Mouse (Mus musculus): ENCODE measurements around the gene Cobl.

Cobl gene

DNA sequence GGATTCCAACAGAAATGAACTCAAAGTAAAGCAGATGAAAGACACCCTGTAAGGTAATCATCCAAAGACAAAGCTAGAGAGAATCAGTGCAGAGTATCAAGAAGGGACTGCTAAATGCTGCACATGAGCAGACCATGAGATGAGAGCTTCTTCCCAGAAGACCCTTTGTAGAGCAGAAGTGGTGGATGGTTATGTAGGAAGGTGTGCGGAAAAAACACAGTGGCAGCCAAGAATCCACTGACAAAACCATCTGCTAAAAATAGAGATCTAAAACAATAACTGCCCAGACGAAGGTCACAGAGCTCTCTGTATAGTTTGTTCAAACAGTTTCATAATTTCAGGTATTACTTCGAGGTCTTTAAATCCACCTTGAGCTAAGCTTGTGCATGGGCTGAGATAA lies 149.1 kb downstream of the Cobl start:
- DNase-seq (ENCODE audit: extremely low read depth, insufficient read length, low spot score): no peak

DNA sequence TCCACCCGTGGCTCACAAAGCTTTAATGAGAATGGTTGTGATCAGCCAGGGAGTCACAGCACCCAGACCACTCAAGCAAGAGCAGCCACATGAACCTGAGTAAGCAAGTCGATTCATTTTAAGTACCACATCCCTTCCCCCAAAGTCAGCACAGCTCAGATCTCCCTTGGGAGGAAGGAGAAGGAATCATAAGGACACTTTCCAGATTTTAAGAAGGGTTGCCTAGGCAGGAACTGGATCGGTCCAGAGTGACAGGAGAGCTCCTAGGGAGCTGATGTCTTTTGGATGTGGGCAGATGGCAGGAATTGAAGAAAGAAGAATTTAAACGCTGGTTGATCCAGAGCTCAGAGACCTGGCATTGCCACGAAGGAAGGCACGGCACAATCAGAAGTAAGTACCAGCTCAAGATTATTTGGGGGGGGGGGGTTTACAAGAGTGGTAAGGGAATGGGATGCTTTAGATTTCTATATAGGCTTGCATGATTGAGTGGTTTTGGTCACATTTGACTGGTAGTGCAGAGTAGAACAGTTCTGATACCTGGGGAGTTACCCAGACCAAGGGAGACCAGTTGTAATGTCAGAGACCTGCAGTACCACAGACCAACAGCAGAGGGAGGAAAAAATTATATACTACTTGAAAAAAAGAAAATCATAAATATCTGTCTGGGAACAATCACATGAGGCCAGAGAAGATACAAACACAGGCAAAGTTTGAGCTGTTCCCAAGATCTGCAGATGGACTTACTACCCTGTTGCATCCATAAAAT lies 150.3 kb downstream of the Cobl start:
- DNase-seq (ENCODE audit: extremely low read depth, insufficient read length, low spot score): no peak

DNA sequence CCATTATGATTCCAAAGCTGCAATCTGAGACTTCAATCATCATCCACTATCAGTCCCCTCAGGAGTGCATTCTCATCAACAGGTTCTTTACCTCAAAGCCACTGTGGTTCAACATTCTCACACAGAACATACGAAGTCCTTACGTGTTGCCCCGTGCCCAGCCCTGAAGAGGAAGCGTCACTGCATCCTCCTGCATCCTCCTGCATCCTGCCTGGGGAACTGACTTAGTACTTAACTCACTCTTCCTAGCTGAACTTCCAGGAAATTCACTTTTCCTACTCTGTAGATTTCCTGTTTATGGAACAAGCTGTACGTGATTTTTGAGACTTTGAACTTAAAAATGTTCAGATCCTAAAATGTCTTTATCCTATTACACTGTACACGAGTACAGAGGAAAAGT lies 153.3 kb downstream of the Cobl start:
- DNase-seq (ENCODE audit: extremely low read depth, insufficient read length, low spot score): no peak

DNA sequence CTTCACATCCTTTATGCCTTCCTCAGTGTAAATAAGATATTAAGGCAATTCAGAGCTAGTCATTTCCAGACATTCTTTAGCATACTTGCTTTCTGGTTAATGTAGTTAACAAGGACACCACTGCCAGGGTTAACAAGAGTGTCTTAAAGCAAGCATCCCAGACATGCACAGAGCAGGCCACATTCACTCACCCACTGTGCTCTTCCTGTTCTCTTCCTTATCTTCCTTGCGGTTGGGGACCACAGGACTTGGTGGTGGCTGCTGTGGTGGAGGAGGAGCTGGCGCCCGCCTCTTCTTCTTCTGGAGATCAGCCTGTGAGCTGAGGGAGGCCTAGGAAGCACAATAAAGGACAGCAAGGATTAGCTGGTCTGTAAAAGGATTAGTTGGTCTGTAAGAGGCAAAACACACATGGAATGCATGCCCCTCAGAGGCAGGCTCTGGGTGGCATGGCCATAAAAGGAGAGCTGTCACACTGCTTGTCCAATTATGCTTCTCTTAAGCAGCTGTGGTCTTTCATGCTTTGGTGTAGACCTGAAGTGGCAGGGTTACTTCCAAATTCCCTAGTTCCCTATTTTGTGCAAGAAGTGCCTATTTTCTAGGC lies 155.2 kb downstream of the Cobl start:
- no peak for DNase-seq (ENCODE audit: extremely low read depth, insufficient read length, low spot score)

DNA sequence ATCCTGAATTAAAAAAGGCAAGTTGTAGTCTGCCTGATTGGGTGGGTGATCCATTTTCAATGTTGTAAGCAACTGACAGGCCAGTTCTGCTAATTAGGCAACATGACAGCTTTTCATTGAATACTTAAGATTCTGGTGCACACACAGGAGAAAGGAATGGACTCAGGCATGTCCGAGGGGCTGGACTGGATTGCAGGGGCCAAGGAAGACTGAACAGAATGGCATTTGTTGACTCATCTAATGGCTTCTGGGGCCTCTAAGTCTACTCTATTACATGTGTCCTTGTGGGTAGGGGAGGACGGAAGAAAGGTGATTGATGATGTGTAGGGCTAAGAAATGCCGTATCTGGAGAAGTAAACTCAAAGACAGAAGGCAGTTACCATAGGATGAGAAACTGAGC lies 159.9 kb downstream of the Cobl start:
- DNase-seq (ENCODE audit: extremely low read depth, insufficient read length, low spot score): no peak

DNA sequence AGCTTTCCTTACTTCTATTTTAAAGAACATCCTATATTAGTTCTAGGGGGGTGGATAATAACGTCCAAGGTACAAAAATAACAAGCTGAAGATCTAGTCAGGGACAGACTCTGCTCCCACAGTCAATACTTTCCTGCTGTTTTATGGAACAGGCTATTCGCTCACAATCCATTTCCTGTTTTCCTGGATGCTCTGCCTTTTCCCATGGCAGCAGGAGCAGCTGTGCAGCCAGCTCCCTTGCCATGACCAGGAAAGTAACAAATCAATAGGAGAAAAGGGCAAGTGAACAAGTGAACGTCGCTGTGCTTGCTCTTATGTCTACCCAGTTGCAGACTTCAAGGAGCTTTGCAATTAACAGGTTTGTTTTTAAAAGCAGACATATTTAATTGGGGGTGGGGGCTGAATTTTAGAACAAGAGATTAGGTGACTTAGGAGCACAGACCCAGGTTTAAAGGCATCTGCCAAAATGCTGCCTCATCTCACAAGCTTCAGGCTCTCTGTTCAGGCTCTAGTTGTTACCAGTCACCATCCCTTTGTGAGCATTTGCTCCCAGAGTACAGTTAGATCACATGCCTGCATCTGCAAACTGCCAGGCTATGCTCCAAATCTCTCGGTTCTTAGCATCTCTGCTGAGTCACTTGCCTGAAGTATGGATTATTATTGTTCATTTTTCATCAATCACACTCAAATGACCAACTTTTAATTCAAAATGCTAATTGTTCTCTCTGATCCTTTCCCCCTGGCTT lies 164.9 kb downstream of the Cobl start:
- no peak for DNase-seq (ENCODE audit: extremely low read depth, insufficient read length, low spot score)

DNA sequence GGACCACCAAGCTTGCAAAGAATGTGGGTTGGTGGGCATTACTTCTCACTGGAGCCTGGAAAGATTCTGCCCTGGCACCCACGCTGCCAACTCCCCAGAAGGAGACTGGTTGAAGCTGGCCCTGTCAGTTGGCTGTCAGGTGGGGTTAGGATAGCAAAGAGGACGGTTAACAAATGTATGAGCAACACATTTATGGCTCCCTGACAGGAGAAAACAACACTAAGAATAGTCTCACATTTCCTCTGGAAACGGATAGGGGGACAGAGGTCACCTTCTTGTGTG lies 173.2 kb downstream of the Cobl start:
- DNase-seq (ENCODE audit: extremely low read depth, insufficient read length, low spot score): no peak

DNA sequence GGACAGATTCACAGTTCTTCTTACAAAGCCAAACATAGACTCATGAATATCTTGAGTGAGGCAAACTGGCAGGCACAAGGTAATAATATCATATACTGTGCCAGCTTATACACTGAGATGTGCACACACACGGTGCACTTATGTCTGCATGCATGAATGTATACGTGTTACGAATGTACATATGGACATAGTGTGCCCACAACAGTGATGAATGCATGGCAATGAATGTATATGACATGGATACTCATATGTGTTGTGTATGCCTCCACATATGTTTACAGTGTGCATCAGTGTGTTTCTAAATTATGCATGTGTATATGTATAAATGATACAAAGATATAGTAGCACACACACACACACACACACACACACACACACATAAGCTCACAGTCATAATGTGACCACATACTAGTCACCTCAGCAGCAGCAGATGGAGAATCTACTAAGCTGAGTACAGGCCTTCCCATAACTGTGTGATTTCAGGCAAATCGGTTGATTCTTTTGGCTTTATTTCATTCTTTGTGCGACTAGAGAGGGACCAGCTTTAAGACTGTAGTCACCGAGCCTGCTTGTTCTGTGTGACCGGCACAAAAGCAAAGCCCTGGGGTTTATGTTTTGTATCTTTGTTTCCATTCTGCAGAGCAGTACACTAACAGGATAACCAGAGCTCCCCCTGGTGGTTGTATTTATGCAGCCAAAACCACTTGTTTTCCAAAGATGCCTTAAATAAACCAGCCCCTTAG lies 173.7 kb downstream of the Cobl start:
- DNase-seq (ENCODE audit: extremely low read depth, insufficient read length, low spot score): peak; percentile 35

DNA sequence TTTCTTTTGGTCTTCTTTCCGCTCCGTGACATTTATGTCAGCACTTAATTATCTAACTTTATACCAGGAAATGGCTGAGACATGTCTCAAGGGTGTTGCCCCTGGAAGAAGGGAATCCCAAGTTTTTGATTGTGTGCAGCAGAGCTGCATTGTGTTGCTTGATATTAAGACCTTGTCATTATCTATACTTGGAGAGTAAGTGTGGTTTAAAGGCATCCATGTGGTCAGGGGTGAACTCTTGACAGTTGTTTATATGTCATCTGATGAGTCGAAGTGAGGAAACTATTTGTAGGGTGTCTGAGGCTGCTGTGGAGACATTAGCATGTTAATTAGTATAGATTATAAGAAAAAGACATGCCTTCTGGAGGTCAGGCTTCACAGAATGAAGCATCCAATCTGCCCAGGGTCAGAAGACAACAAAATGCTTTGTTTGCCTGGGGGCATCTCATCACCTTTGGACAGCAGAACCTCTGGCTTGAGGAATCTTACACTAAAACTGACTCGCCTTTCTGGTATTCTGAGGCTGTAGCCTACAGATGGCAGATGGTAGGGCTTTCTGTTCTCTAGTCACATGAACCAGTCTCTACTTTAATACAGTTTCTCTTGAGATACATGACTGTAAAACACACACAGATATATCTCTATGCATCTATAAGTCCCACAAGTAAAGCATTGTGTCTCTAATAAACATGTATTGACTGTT lies 179.3 kb downstream of the Cobl start:
- DNase-seq (ENCODE audit: extremely low read depth, insufficient read length, low spot score): no peak

DNA sequence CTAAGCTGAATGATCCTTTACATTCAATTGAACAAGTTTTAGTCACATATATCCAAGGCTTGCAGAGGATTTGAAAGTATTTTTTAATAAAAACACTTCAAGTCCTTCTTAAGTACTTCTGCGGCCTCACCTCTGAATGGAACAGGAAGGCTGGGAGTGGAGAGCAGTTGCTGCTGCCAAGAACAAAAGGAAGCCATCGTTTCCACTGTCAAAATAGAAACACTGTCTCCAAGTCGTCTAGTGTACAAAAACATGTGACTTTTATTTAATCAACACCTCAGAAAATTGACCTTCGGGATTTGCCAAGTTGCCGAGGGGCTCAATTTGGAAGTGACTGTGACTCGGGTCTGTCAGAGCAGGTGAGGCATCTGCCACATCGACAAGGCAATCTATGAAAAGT lies 184.0 kb downstream of the Cobl start:
- DNase-seq (ENCODE audit: extremely low read depth, insufficient read length, low spot score): no peak

DNA sequence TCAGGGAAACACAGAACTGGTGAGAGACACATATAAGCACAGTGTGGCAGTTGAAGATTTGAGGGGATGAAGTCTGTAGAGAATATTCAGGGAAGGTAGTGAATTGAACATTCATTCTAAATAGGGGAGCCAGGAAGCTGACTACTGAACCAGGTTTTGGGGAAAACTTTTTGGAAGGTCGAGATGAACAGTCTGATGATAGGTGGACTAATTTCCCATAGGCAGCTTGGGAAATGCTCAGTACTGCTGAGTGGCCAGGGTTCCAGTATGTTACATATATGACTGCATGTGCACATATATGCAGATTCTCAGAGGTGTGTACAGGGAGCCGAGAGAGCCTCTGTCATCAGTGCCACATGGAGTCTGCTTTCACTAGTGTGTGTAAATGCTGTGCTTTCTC lies 190.5 kb downstream of the Cobl start:
- no peak for DNase-seq (ENCODE audit: extremely low read depth, insufficient read length, low spot score)

DNA sequence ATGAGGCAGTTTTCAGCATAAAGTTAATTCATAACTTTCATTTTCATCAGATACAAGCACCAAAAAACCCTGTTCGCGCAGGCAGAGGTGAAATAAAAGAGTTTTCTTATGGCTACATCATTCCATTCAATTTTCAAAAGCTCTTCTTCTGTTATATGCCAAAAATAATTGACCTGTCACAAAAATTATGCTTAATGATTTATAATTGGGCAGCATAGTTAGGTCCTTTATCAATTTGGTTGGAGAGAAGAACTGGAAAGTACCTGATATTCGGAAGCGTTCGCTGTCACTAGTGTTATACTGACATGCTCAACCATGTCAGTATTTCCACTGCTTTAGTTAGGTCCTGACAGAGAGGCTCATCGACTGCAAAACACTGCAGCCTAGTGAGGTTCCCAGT lies 191.0 kb downstream of the Cobl start:
- no peak for DNase-seq (ENCODE audit: extremely low read depth, insufficient read length, low spot score)

DNA sequence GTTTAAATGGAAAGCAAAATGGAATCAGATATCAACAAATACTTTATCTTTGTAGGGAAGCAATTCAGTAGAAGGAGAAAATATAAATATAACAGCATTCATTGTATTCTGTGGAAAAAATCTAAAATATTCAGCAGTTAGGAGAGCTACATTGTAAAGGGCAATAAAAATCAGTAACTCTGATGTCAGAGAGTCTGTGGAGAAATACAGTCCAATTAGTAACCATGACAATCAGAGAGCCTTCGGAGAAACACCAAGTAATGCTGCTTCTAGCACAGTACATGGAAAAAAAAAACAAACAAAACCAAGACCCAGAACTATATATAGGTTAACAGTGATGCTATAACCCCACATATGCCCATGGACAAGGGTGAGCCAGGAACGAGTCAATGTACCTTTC lies 206.3 kb downstream of the Cobl start:
- DNase-seq (ENCODE audit: extremely low read depth, insufficient read length, low spot score): no peak

DNA sequence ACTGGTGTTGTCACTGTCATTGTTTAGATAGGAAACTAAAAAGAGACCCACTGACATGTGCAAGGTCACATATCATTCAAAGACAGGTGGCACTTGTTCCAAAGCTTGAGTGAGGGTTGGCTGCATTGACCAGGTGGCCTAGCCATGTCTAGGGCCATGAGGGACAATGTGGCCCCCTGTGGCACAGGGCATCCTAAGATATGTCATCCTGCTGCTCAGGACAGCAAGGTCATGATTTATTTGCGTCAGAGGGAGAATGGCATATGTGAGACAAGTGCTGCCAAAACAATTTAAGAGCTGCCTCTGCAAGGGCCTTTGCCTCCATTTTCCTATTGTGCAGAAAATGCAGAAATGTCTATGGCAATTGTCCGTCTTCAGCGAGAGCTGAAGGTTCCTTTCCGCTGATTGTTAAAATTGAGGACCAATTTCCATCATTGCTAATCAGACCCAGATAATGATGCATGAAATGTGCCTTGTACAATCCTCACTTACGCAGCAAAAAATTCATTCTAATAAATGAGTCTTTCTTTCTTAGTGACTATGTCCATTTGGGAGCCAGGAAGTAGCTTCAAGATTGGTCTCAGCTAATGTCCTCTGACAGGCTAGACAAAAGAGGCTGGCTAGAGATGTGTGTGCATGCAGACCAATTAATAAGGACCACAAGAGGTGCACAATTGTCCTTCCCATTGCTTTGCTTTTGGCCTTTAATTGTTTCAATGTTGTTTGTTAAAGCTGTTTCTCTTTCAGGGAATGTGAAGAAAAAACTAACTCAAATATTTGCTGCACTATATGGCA lies 207.2 kb downstream of the Cobl start:
- no peak for DNase-seq (ENCODE audit: extremely low read depth, insufficient read length, low spot score)

DNA sequence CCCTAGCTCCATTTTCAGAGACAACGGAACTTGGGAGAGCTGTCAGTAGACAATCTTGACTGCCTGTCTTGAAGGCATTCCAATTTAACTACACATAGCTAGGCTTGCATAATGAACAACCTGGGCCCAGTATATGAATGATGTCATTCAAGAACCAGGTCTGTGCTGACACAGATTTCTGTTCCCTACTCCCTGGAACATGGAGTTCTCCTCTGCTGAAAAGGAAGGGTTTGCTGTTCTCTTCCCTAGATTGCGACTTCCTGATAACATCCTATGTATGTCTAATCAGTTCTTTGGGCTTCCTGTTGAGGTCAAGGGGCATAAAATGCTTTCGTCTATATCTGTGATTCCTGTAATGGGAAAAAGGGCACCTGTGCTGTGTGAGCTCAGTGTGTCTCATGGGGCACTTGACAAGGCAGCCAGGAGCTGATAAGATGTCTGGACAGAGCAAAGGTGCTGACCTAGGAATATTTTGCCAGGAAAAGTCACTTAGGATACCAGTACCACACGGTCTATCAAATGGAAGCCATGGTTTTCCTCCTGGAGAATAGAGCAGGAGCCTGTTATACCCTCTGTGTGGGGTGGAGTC lies 219.3 kb downstream of the Cobl start:
- no peak for DNase-seq (ENCODE audit: extremely low read depth, insufficient read length, low spot score)

DNA sequence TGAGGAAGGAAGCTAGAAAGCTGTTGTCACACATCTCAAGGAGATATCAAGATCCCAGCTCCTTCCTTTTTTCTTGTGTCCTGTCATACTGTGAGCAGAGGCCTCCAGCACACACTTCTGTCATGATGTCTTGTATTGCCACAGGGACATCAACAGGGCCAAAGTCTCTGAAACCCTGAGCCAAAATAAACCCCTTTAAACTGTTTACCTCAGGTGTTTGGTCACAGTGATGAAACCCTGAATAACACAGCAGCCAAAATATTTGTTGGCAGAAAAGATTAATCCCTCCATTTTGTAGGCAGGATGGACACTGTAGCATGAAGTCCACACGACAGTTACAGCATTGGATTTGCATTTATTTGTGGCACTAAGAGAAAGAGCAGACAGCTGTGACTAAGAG lies 228.4 kb downstream of the Cobl start:
- DNase-seq (ENCODE audit: extremely low read depth, insufficient read length, low spot score): no peak

DNA sequence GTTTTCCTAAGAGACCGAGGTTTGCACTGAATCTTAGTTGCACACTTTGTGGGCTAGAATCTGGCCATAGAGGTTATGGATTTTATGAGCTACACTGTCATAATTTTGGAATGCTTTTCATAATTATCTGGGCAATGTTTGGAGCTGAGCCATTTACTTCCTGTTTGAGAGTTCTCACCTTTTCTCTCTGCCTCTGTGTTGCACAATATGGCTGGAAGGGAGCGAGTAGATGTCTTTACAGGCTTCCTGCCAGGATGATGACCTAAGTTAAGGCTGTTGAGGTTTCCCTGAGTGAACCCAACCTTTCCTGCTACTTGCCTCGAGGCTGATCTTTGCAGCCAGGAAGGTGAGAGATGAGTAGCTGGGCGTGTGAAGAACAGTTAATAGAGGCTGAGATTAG lies 229.9 kb downstream of the Cobl start:
- peak; percentile 48 for DNase-seq (ENCODE audit: extremely low read depth, insufficient read length, low spot score)

DNA sequence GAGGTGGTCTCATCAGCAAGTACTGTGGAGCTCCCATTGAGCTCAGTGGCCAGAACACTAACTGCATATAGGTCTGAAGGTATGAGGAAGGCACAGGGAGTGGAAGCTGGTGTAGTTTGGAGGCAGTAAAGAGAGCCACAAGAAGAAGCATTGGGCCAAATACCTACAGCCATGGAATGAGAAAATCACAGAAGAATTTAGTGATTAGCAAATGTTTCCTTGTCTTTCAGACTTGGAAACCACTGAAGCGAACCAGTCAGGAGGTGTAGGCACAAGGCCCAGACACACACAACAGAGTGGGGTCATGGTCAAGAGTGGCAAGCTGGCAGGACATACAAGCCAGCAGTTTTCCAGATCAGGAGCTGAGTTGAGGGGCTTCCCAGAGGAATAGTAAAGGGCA lies 230.6 kb downstream of the Cobl start:
- DNase-seq (ENCODE audit: extremely low read depth, insufficient read length, low spot score): peak; percentile 36

DNA sequence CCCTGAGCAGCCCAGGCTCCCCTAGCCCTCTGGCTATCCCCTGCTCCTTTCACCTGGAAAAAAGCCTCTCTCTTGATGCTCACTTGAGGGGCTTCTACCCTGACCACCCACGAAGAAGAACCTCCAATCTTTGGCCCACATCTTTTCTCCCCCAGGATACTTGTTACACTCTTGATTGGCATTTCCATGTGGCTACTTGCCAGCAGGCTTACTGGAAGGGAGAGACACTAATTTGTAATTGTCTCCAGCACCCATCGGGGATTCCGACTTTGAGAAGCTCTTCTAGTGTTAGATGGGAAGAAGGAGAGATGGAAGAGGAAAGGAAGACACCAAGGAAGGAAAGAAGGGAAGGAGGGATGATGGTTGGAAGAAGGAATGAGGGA lies 232.0 kb downstream of the Cobl start:
- DNase-seq (ENCODE audit: extremely low read depth, insufficient read length, low spot score): no peak

All from 3134 (cell line).